Mouse (Mus musculus) megakaryocyte-erythroid progenitor cell, adult 5-6 weeks (primary cell): ENCODE data around the gene Olfr617. TPM values are rescaled to one million over a fixed set of nuclear protein-coding genes. Genes with fewer than 3 reads are reported as not detected.
"Not testable (repeated sequence)": the region's sequence is repeated elsewhere in the genome, so short reads cannot be mapped to it uniquely, and the experiment has no call there.

ENCODE experiments used
- ATAC-seq: replicated peaks from 2 replicates; pipeline ENCODE4 v1.8.0; 2016; ENCODE audit warnings: mild to moderate bottlenecking, inconsistent platforms; ENCODE audit not compliant: severe bottlenecking, poor library complexity, low FRiP score, low TSS enrichment
- total RNA-seq, 2 experiments: library from RNA; stranded (forward) in 1 of 2; stranded (reverse) in 1 of 2; fragments of 200-1000, 215-1000 nt in 1 of 2; fragments of >200 nt in 1 of 2; fragmentation: Nextera tagmentation in 1 of 2; gene quantifications; 2 replicates each; pipeline ENCODE4 v1.2.3; 2014 to 2017

Olfr617 gene
- total RNA-seq (2014; fragmentation: Nextera tagmentation) (not detected in 2 replicates), total RNA-seq (2017) (not detected in 2 replicates)

DNA sequence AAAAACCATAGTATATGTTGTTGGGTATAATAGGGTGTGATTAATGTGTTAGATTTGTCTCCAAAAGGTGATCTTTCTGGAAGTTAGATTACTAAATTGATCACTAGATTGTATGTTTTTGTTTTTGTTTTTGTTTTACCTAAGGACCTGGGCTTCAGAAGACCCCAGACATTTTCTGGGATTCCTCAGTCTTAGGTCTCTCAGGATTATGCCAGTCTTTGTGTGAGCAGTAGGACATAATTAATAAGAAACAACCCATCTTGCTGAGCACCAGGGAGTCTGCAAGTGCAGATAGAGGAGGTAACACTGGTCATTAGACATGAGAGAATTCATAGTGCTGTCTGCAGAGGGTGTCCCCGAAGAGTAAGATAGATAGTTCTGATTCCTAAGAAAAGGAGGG is at the start of gene Olfr617:
Gene Olfr617, plus strand, starts transcription at position 301 of the 400 bp plus-strand sequence.
- ATAC-seq, result no peak

GRCm38 (mm10) chr7:103542617-103543016 is 30.2 kb upstream of the Olfr617 start, which contains the start of gene Olfr612:
Olfr612 (minus strand) TSS chr7:103542717.
- not testable (repeated sequence) for ATAC-seq

DNA sequence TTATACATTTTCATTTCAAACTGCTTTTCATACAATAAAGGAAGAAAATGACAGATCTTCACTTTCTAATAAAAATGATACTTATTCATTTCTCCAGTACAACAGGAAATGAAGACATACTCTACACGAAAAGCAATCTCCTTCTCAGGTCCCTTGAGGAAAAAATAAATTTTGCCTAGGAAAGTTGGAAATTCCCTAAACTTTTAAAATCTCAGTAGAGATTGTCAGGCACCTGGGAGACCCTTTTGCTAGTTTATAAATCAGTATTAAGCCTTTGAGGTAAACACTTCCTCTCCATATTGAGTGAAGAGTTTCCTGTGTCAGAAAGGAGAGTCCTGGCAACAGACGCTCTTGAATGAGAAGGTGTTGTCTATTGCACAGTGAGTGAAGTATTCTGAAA is 25.1 kb upstream of the Olfr617 start, which contains the start of gene Olfr613:
Gene Olfr613, plus strand, starts transcription at position 301 of the 400 bp plus-strand sequence.
- no peak for ATAC-seq

DNA sequence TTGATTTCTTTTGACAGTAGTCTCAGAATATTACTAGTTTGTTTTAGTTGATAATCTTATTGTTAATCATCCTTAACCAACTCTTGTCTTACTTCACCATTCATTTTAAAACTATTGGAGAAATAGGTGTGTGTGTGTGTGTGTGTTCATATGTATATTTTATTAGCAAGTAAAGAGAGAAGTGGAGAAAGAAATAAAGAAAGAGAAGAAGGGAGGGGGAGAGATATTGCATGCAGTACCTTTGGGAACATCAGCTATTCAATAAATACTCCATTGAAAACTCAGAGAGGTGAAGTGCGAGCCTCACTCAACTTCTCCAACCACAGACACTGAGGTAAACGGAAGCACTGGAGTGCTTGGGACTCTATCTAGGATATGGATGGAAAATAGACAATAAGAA is 17.1 kb upstream of the Olfr617 start, which contains the start of gene Olfr615:
Gene Olfr615, plus strand, starts transcription at position 301 of the 400 bp plus-strand sequence.
- ATAC-seq, result no peak

- ATAC-seq, result no peak
Measured at GRCm38 (mm10) chr7:103569043-103569442, 3.8 kb upstream of the Olfr617 start, which contains the start of gene Olfr616. Olfr616 (minus strand) TSS chr7:103569143.

DNA sequence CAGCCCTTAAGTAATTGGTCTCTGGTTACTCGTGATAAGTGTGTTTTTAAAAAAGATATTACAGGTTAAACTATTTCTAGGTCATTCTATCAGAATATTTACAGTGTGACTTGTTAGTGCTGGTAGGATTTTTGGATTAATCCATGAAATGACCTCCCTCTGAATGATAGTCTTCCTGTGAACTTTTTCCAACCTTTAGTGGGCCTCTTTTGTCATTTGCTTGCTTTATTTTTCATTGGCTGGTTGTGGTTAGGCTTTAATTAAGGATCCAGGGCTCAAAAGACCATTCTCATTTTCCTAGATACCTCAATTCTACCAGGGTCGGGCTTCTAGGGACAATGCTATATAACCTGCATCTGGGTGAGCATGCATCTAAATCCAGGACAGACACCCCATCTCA is 16.9 kb downstream of the Olfr617 start, which contains the start of gene Olfr618:
Gene Olfr618, plus strand, starts transcription at position 301 of the 400 bp plus-strand sequence.
- ATAC-seq, result no peak

DNA sequence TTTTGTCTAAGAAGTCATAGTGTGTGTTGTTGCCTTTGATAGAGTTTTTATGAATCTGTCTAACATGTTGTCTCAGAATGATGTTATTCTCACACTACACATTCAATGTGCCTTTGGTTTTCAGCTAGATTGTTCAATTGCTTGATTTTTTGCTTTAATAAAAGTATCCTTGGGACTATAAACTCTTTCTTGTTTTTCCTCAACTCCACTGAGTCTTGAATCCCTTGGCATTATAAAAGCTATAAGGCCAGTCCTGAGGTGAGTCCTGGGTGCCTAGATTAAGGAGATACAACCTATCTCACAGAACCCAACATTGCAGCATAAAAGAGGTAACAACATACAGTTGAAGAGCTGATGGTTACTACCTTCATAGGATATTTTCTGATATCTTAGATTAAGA is 27.4 kb downstream of the Olfr617 start, which contains the start of gene Olfr619:
Gene Olfr619, plus strand, starts transcription at position 301 of the 400 bp plus-strand sequence.
- no peak for ATAC-seq

- ATAC-seq, result no peak
Measured at GRCm38 (mm10) chr7:103607425-103607824, 34.6 kb downstream of the Olfr617 start.

- ATAC-seq, result no peak
Measured at GRCm38 (mm10) chr7:103612434-103612833, 39.6 kb downstream of the Olfr617 start, which contains the start of gene Olfr620. Olfr620 (minus strand) TSS chr7:103612534.

Other genes starting within 250 kb of the Olfr617 start
Only the 30 nearest of the 32 such genes appear.
- gene Olfr599, start 237.1 kb upstream of the Olfr617 start, total RNA-seq (2014; fragmentation: Nextera tagmentation), result not detected in 2 replicates
- gene Olfr599, start 237.1 kb upstream of the Olfr617 start, total RNA-seq (2017), result not detected in 2 replicates
- not detected in 2 replicates for gene Olfr600, start 223.4 kb upstream of the Olfr617 start, total RNA-seq (2014; fragmentation: Nextera tagmentation)
- not detected in 2 replicates for gene Olfr600, start 223.4 kb upstream of the Olfr617 start, total RNA-seq (2017)
- not detected in 2 replicates for gene Olfr601, start 210.4 kb upstream of the Olfr617 start, total RNA-seq (2014; fragmentation: Nextera tagmentation)
- gene Olfr601, start 210.4 kb upstream of the Olfr617 start, total RNA-seq (2017), result not detected in 2 replicates
- not detected in 2 replicates for gene Olfr603, start 186.9 kb upstream of the Olfr617 start, total RNA-seq (2014; fragmentation: Nextera tagmentation)
- not detected in 2 replicates for gene Olfr603, start 186.9 kb upstream of the Olfr617 start, total RNA-seq (2017)
- not detected in 2 replicates for gene Usp17lc, start 158.0 kb upstream of the Olfr617 start, total RNA-seq (2014; fragmentation: Nextera tagmentation)
- gene Usp17lc, start 158.0 kb upstream of the Olfr617 start, total RNA-seq (2017), result not detected in 2 replicates
- gene Olfr605, start 127.6 kb upstream of the Olfr617 start, total RNA-seq (2014; fragmentation: Nextera tagmentation), result not detected in 2 replicates
- not detected in 2 replicates for gene Olfr605, start 127.6 kb upstream of the Olfr617 start, total RNA-seq (2017)
- not detected in 2 replicates for gene Olfr606, start 124.0 kb upstream of the Olfr617 start, total RNA-seq (2014; fragmentation: Nextera tagmentation)
- gene Olfr606, start 124.0 kb upstream of the Olfr617 start, total RNA-seq (2017), result not detected in 2 replicates
- gene Olfr607, start 108.9 kb upstream of the Olfr617 start, total RNA-seq (2014; fragmentation: Nextera tagmentation), result not detected in 2 replicates
- not detected in 2 replicates for gene Olfr607, start 108.9 kb upstream of the Olfr617 start, total RNA-seq (2017)
- not detected in 2 replicates for gene Olfr608, start 103.2 kb upstream of the Olfr617 start, total RNA-seq (2014; fragmentation: Nextera tagmentation)
- gene Olfr608, start 103.2 kb upstream of the Olfr617 start, total RNA-seq (2017), result not detected in 2 replicates
- gene Olfr609, start 75.0 kb upstream of the Olfr617 start, total RNA-seq (2014; fragmentation: Nextera tagmentation), result not detected in 2 replicates
- not detected in 2 replicates for gene Olfr609, start 75.0 kb upstream of the Olfr617 start, total RNA-seq (2017)
- gene Olfr610, start 60.9 kb upstream of the Olfr617 start, total RNA-seq (2014; fragmentation: Nextera tagmentation), result not detected in 2 replicates
- not detected in 2 replicates for gene Olfr610, start 60.9 kb upstream of the Olfr617 start, total RNA-seq (2017)
- gene Olfr611, start 52.2 kb upstream of the Olfr617 start, total RNA-seq (2014; fragmentation: Nextera tagmentation), result not detected in 2 replicates
- gene Olfr611, start 52.2 kb upstream of the Olfr617 start, total RNA-seq (2017), result not detected in 2 replicates
- gene Olfr612, start 30.3 kb upstream of the Olfr617 start, total RNA-seq (2014; fragmentation: Nextera tagmentation), result not detected in 2 replicates
- not detected in 2 replicates for gene Olfr612, start 30.3 kb upstream of the Olfr617 start, total RNA-seq (2017)
- gene Olfr613, start 25.0 kb upstream of the Olfr617 start, total RNA-seq (2014; fragmentation: Nextera tagmentation), result not detected in 2 replicates
- gene Olfr613, start 25.0 kb upstream of the Olfr617 start, total RNA-seq (2017), result not detected in 2 replicates
- gene Olfr615, start 17.0 kb upstream of the Olfr617 start, total RNA-seq (2014; fragmentation: Nextera tagmentation), result not detected in 2 replicates
- not detected in 2 replicates for gene Olfr615, start 17.0 kb upstream of the Olfr617 start, total RNA-seq (2017)
- not detected in 2 replicates for gene Olfr616, start 3.9 kb upstream of the Olfr617 start, total RNA-seq (2014; fragmentation: Nextera tagmentation)
- not detected in 2 replicates for gene Olfr616, start 3.9 kb upstream of the Olfr617 start, total RNA-seq (2017)
- gene Olfr618, start 17.0 kb downstream of the Olfr617 start, total RNA-seq (2014; fragmentation: Nextera tagmentation), result not detected in 2 replicates
- not detected in 2 replicates for gene Olfr618, start 17.0 kb downstream of the Olfr617 start, total RNA-seq (2017)
- not detected in 2 replicates for gene Olfr619, start 27.5 kb downstream of the Olfr617 start, total RNA-seq (2014; fragmentation: Nextera tagmentation)
- gene Olfr619, start 27.5 kb downstream of the Olfr617 start, total RNA-seq (2017), result not detected in 2 replicates
- not detected in 2 replicates for gene Olfr620, start 39.5 kb downstream of the Olfr617 start, total RNA-seq (2014; fragmentation: Nextera tagmentation)
- not detected in 2 replicates for gene Olfr620, start 39.5 kb downstream of the Olfr617 start, total RNA-seq (2017)
- gene Olfr622, start 69.6 kb downstream of the Olfr617 start, total RNA-seq (2014; fragmentation: Nextera tagmentation), result not detected in 2 replicates
- not detected in 2 replicates for gene Olfr622, start 69.6 kb downstream of the Olfr617 start, total RNA-seq (2017)
- gene Olfr623, start 90.6 kb downstream of the Olfr617 start, total RNA-seq (2014; fragmentation: Nextera tagmentation), result not detected in 2 replicates
- not detected in 2 replicates for gene Olfr623, start 90.6 kb downstream of the Olfr617 start, total RNA-seq (2017)
- gene Olfr624, start 98.1 kb downstream of the Olfr617 start, total RNA-seq (2014; fragmentation: Nextera tagmentation), result not detected in 2 replicates
- not detected in 2 replicates for gene Olfr624, start 98.1 kb downstream of the Olfr617 start, total RNA-seq (2017)
- not detected in 2 replicates for gene Olfr625-ps1, start 109.7 kb downstream of the Olfr617 start, total RNA-seq (2014; fragmentation: Nextera tagmentation)
- gene Olfr625-ps1, start 109.7 kb downstream of the Olfr617 start, total RNA-seq (2017), result not detected in 2 replicates
- not detected in 2 replicates for gene Olfr243, start 141.6 kb downstream of the Olfr617 start, total RNA-seq (2014; fragmentation: Nextera tagmentation)
- gene Olfr243, start 141.6 kb downstream of the Olfr617 start, total RNA-seq (2017), result not detected in 2 replicates
- not detected in 2 replicates for gene Olfr628, start 157.3 kb downstream of the Olfr617 start, total RNA-seq (2014; fragmentation: Nextera tagmentation)
- gene Olfr628, start 157.3 kb downstream of the Olfr617 start, total RNA-seq (2017), result not detected in 2 replicates
- gene Olfr629, start 171.9 kb downstream of the Olfr617 start, total RNA-seq (2014; fragmentation: Nextera tagmentation), result not detected in 2 replicates
- gene Olfr629, start 171.9 kb downstream of the Olfr617 start, total RNA-seq (2017), result not detected in 2 replicates
- not detected in 2 replicates for gene Olfr630, start 184.3 kb downstream of the Olfr617 start, total RNA-seq (2014; fragmentation: Nextera tagmentation)
- not detected in 2 replicates for gene Olfr630, start 184.3 kb downstream of the Olfr617 start, total RNA-seq (2017)
- not detected in 2 replicates for gene Olfr69, start 198.5 kb downstream of the Olfr617 start, total RNA-seq (2014; fragmentation: Nextera tagmentation)
- gene Olfr69, start 198.5 kb downstream of the Olfr617 start, total RNA-seq (2017), result not detected in 2 replicates
- gene Olfr68, start 206.6 kb downstream of the Olfr617 start, total RNA-seq (2014; fragmentation: Nextera tagmentation), result not detected in 2 replicates
- not detected in 2 replicates for gene Olfr68, start 206.6 kb downstream of the Olfr617 start, total RNA-seq (2017)
- gene Olfr67, start 218.8 kb downstream of the Olfr617 start, total RNA-seq (2014; fragmentation: Nextera tagmentation), result not detected in 2 replicates
- gene Olfr67, start 218.8 kb downstream of the Olfr617 start, total RNA-seq (2017), result not detected in 2 replicates